Mouse (Mus musculus) thymus, adult 2 months (tissue): ENCODE data around the gene Homer2. TPM values are rescaled to one million over a fixed set of nuclear protein-coding genes. Genes with fewer than 3 reads are reported as not detected.

Experiments used
- DNase-seq: peaks from one replicate; pipeline ENCODE4 v3.0.0; 2021
- H3K27ac ChIP-seq: fragments of 200-500 bp; 2 replicates; pipeline ENCODE4 v1.5.1; 2012; ENCODE audit warnings: low read length, control low read depth; ENCODE audit not compliant: control insufficient read depth, insufficient read depth
- H3K27me3 ChIP-seq: fragments of 200-500 bp; 2 replicates; pipeline ENCODE4 v1.6.1; 2012; ENCODE audit warnings: mild to moderate bottlenecking, low read length, moderate library complexity, mixed read lengths; ENCODE audit not compliant: control insufficient read depth, insufficient read depth
- H3K36me3 ChIP-seq: fragments of 200-500 bp; 2 replicates; pipeline ENCODE4 v1.6.1; 2012; ENCODE audit warnings: mild to moderate bottlenecking, low read length, moderate library complexity; ENCODE audit not compliant: control insufficient read depth, insufficient read depth
- H3K4me1 ChIP-seq: fragments of 200-500 bp; replicated peaks from 2 replicates; pipeline ENCODE4 v1.6.1; 2012; ENCODE audit warnings: low read length; ENCODE audit not compliant: control insufficient read depth, insufficient read depth
- H3K4me3 ChIP-seq: fragments of 200-500 bp; 2 replicates; pipeline ENCODE4 v1.5.1; 2012; ENCODE audit warnings: mild to moderate bottlenecking, low read length, control low read depth, moderate library complexity; ENCODE audit not compliant: control insufficient read depth, insufficient read depth
- CTCF ChIP-seq: fragments of 200-500 bp; IDR thresholded peaks from 2 replicates; pipeline ENCODE4 v1.5.1; 2012; ENCODE audit warnings: mild to moderate bottlenecking, control low read depth, low read length, moderate library complexity, borderline replicate concordance; ENCODE audit not compliant: control insufficient read depth, poor library complexity, insufficient read depth; ENCODE audit errors: extremely low read depth
- POLR2A ChIP-seq: fragments of 200-500 bp; IDR thresholded peaks from 2 replicates; pipeline ENCODE4 v1.6.1; 2012; ENCODE audit warnings: mild to moderate bottlenecking, low read length, control low read depth, moderate library complexity; ENCODE audit not compliant: control insufficient read depth, poor library complexity, insufficient read depth; ENCODE audit errors: extremely low read depth
- WGBS: fragments of 180-500 bp; shearing (Covaris S2); methylation state at CpG from one replicate; pipeline ENCODE4 v1.1.7; 2018; 5-methylcytosine and 5-hydroxymethylcytosine counted together
- polyA plus RNA-seq: library from polyadenylated mRNA; depleted of rRNA; stranded (reverse); fragments of >200 nt; gene quantifications from 2 replicates; pipeline ENCODE4 v1.2.3, GENCODE M21; 2012

The Homer2 gene
- polyA plus RNA-seq, 1 experiment, result 2.4 TPM

GRCm38 (mm10) chr7:81732183-81733089, 25.1 kb upstream of the Homer2 start:
- DNase-seq, result no peak
- 82% methylated on average over 12 of the region's 12 CpGs for WGBS
- no peak for TF ChIP-seq CTCF
- H3K27me3 ChIP-seq, result no peaks in the 10 kb centered on the region
- no peak overlapping the region for H3K4me3 ChIP-seq
- no peaks in the 10 kb centered on the region for H3K4me1 ChIP-seq
- no peak overlapping the region for H3K27ac ChIP-seq
- H3K36me3 ChIP-seq, result no peaks in the 10 kb centered on the region

- Histone ChIP-seq H3K27me3 (no peaks in the 10 kb centered on the region), H3K4me3 (no peak overlapping the region), H3K36me3 (no peaks in the 10 kb centered on the region), H3K4me1 (no peaks in the 10 kb centered on the region), H3K27ac (no peak overlapping the region)
- TF ChIP-seq CTCF (no peak), POLR2A (no peak)
- DNase-seq, result no peak
- 92% methylated on average over 6 of the region's 6 CpGs for WGBS
These were observed 23.9 kb upstream of the Homer2 start for GRCm38 (mm10) chr7:81731181-81731651.

GRCm38 (mm10) chr7:81729787-81730186, 22.5 kb upstream of the Homer2 start:
- H3K4me3 ChIP-seq, result no peak overlapping the region
- no peak for DNase-seq
- no peak overlapping the region for H3K27ac ChIP-seq
- no peaks in the 10 kb centered on the region for H3K4me1 ChIP-seq
- no peaks in the 10 kb centered on the region for H3K36me3 ChIP-seq
- H3K27me3 ChIP-seq, result no peaks in the 10 kb centered on the region
- TF ChIP-seq POLR2A, result no peak
- TF ChIP-seq CTCF, result no peak
- WGBS, result 40% methylated on average over 9 of the region's 9 CpGs

GRCm38 (mm10) chr7:81727716-81728115, 20.4 kb upstream of the Homer2 start:
- no peak for DNase-seq
- Histone ChIP-seq H3K36me3 (no peaks in the 10 kb centered on the region), H3K27ac (no peak overlapping the region), H3K4me1 (no peaks in the 10 kb centered on the region), H3K4me3 (no peak overlapping the region), H3K27me3 (no peaks in the 10 kb centered on the region)
- TF ChIP-seq CTCF (no peak), POLR2A (no peak)
- 89% methylated on average over 9 of the region's 9 CpGs for WGBS

- Histone ChIP-seq H3K4me3 (no peak overlapping the region), H3K36me3 (no peaks in the 10 kb centered on the region), H3K27ac (no peak overlapping the region), H3K27me3 (no peaks in the 10 kb centered on the region), H3K4me1 (no peaks in the 10 kb centered on the region)
- no peak for DNase-seq
- 91% methylated on average over 2 of the region's 2 CpGs for WGBS
- TF ChIP-seq CTCF, result no peak
These were observed 19.3 kb upstream of the Homer2 start for GRCm38 (mm10) chr7:81726728-81727005.

- 19% methylated on average over 18 of the region's 18 CpGs for WGBS
- Histone ChIP-seq H3K4me1 (no peaks in the 10 kb centered on the region), H3K36me3 (no peaks in the 10 kb centered on the region), H3K27ac (no peak overlapping the region), H3K4me3 (no peak overlapping the region), H3K27me3 (no peaks in the 10 kb centered on the region)
- no peak for TF ChIP-seq CTCF
- no peak for TF ChIP-seq POLR2A
- no peak for DNase-seq
These were observed 18.8 kb upstream of the Homer2 start for GRCm38 (mm10) chr7:81725986-81726727.
